Mouse (Mus musculus) olfactory bulb, adult 2 months (tissue): ENCODE measurements at regions not wholly inside any gene's neighbourhood (a gene's known extent, or its start where the extent isn't known, plus 50 kb on each side); places are given as distances from the start of the nearest gene placed in this dataset.

Source experiments
- CTCF ChIP-seq: fragments of 200-500 bp; IDR thresholded peaks from 2 replicates; pipeline ENCODE4 v1.5.1; 2012; ENCODE audit warnings: low read depth, mild to moderate bottlenecking, low read length, moderate library complexity; ENCODE audit not compliant: insufficient read depth
- POLR2A ChIP-seq: fragments of 200-500 bp; IDR thresholded peaks from 2 replicates; pipeline ENCODE4 v1.6.1; 2012; ENCODE audit warnings: mild to moderate bottlenecking, low read depth, low read length, moderate library complexity; ENCODE audit not compliant: insufficient read depth

DNA sequence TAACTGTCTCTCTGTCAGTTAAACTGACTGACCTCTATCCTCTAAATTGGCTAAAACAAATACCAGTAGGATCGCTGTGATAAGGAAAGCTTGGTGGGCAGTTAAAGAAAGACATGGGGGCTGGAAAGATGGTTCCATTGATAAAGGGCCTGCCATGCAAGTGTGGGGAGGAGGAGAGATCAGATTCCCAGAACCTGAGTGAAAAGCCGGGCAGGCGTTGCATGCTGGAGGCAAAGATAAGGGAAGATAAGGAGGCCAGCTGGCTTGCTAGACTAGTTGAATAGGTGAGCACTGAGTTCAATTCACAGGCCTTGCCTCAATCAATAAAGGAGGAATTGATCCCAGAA is 122.3 kb upstream of the Cited2 start:
- TF ChIP-seq POLR2A (no peak), CTCF (no peak)
